Comparison of ENCODE assay signal across 8 mouse cellular contexts in genomic region chr11:49202523-49203061, GRCm38 (mm10). TPM values are rescaled to one million over a fixed set of nuclear protein-coding genes. Genes with fewer than 3 reads are reported as not detected.
DNase-seq lines count a peak whose midpoint lies in the region; ATAC-seq and TF ChIP-seq lines count a peak whose summit lies in the region.

No protein-coding gene starts in this region.

- peak; percentile 29 for ATAC-seq in intestine, embryonic 15.5 days
- ATAC-seq in lung, postnatal 0 days, result no peak

- peak overlapping the region; percentile 96 for H3K27ac ChIP-seq in intestine, embryonic 15.5 days
- H3K27ac ChIP-seq in lung, postnatal 0 days (ENCODE audit: low read length), result peak overlapping the region; percentile 99

- 1% methylated on average over 10 of the region's 10 CpGs for WGBS in intestine, embryonic 15.5 days
- under 1% methylated on average over 10 of the region's 10 CpGs for WGBS in lung, postnatal 0 days

- TF ChIP-seq EP300 in lung, postnatal 0 days (IDR thresholded peaks at IDR 0.05), result no peak

- 0 out of 2 replicates have a peak, but pooled peaks cover 2% of the 10 kb centered on the region for H3K36me3 ChIP-seq in intestine, embryonic 15.5 days
- no peaks in the 10 kb centered on the region for H3K36me3 ChIP-seq in lung, postnatal 0 days (ENCODE audit: insufficient read depth, low read length)

- H3K9me3 ChIP-seq in intestine, embryonic 15.5 days, result no peaks in the 10 kb centered on the region
- no peaks in the 10 kb centered on the region for H3K9me3 ChIP-seq in lung, postnatal 0 days (ENCODE audit: low read length)

- no peaks in the 10 kb centered on the region for H3K27me3 ChIP-seq in intestine, embryonic 15.5 days (replicated peaks)
- no peaks in the 10 kb centered on the region for H3K27me3 ChIP-seq in lung, postnatal 0 days (replicated peaks; ENCODE audit: insufficient read depth, low read length)

- TF ChIP-seq CTCF in lung, postnatal 0 days (IDR thresholded peaks at IDR 0.05), result no peak

- H3K4me3 ChIP-seq in intestine, embryonic 15.5 days (replicated peaks), result peak overlapping the region; percentile 61
- H3K4me3 ChIP-seq in lung, postnatal 0 days (ENCODE audit: low read depth, low read length), result peak overlapping the region; percentile 87

- peak; percentile 16 for DNase-seq in layer of hippocampus, adult 9-10 months (ENCODE audit: low spot score)
- no peak for DNase-seq in layer of hippocampus, postnatal 10 days (ENCODE audit: low spot score in 2 of 2)
- DNase-seq in Muller cell, postnatal 12 days (ENCODE audit: inconsistent ontology term), result peak; percentile 27
- DNase-seq in fibroblast of lung, adult 2 months (ENCODE audit: low read depth), result peak; percentile 18
- DNase-seq in lung, postnatal 0 days (ENCODE audit: low spot score), result no peak
- peak; percentile 16 for DNase-seq in retina, adult 2 months (ENCODE audit: low read depth, low spot score)
- DNase-seq in frontal cortex, postnatal 10 days (ENCODE audit: low spot score in 2 of 2), result no peak

- peak overlapping the region; percentile 78 for H3K9ac ChIP-seq in intestine, embryonic 15.5 days
- peak overlapping the region; percentile 96 for H3K9ac ChIP-seq in lung, postnatal 0 days (replicated peaks; ENCODE audit: low read depth)

- H3K4me1 ChIP-seq in intestine, embryonic 15.5 days (replicated peaks), result peaks cover 8% of the 10 kb centered on the region
- peaks cover 7% of the 10 kb centered on the region; the same call in 1 of the 2 replicates for H3K4me1 ChIP-seq in lung, postnatal 0 days (ENCODE audit: insufficient read depth, low read depth, low read length)

- peak overlapping the region; percentile 77 for H3K4me2 ChIP-seq in intestine, embryonic 15.5 days (replicated peaks)
- peak overlapping the region; percentile 82 for H3K4me2 ChIP-seq in lung, postnatal 0 days (replicated peaks; ENCODE audit: low read depth, low read length)

RNA-seq across cellular contexts. Expression of gene Zfp62, which starts 0.5 kb away (rescaled TPM):
- total RNA-seq in layer of hippocampus, postnatal 10 days (2021), result 10 to 100 TPM; 33.9 to 36.4 TPM
- polyA plus RNA-seq in intestine, embryonic 15.5 days (2015; fragmentation: Nextera tagmentation; extraction: Ambion mirVana), result 24.4 and 28.6 TPM in 2 replicates
- polyA plus RNA-seq in lung, postnatal 0 days (2015; fragmentation: Nextera tagmentation; extraction: Ambion mirVana), result 19.6 and 21.5 TPM in 2 replicates

RNA-seq across cellular contexts. Expression of gene Btnl9, which starts 15.6 kb away (rescaled TPM):
- total RNA-seq in layer of hippocampus, postnatal 10 days (2021), result under 1 TPM; 0.30 to 0.40 TPM
- polyA plus RNA-seq in intestine, embryonic 15.5 days (2015; fragmentation: Nextera tagmentation; extraction: Ambion mirVana), result 1.7 and 2.2 TPM in 2 replicates
- polyA plus RNA-seq in lung, postnatal 0 days (2015; fragmentation: Nextera tagmentation; extraction: Ambion mirVana), result 0.56 and 0.82 TPM in 2 replicates

RNA-seq across cellular contexts. Expression of gene Mgat1, which starts 41.4 kb away (rescaled TPM):
- 10 to 100 TPM; 43.9 to 50.2 TPM for total RNA-seq in layer of hippocampus, postnatal 10 days (2021)
- polyA plus RNA-seq in intestine, embryonic 15.5 days (2015; fragmentation: Nextera tagmentation; extraction: Ambion mirVana), result 53.5 and 61.2 TPM in 2 replicates
- 90.2 and 94.5 TPM in 2 replicates for polyA plus RNA-seq in lung, postnatal 0 days (2015; fragmentation: Nextera tagmentation; extraction: Ambion mirVana)

RNA-seq across cellular contexts. Expression of gene Olfr1394, which starts 48.4 kb away (rescaled TPM):
- total RNA-seq in layer of hippocampus, postnatal 10 days (2021), result not detected
- not detected in 2 replicates for polyA plus RNA-seq in intestine, embryonic 15.5 days (2015; fragmentation: Nextera tagmentation; extraction: Ambion mirVana)
- not detected in 2 replicates for polyA plus RNA-seq in lung, postnatal 0 days (2015; fragmentation: Nextera tagmentation; extraction: Ambion mirVana)

Comparison
In these comparisons a context has a peak if more than half of its experiments do, and no peak if none do; other contexts are left out.
1. DNase-seq: peak in layer of hippocampus, adult 9-10 months (single experiment), Muller cell, postnatal 12 days (single experiment), fibroblast of lung, adult 2 months (single experiment) and retina, adult 2 months (single experiment); none in layer of hippocampus, postnatal 10 days (0 of 2), lung, postnatal 0 days (single experiment) and frontal cortex, postnatal 10 days (0 of 2).